Mouse (Mus musculus): Measurements from ENCODE around the gene Tmem121. TPM values are rescaled to one million over a fixed set of nuclear protein-coding genes. Genes with fewer than 3 reads are reported as not detected.

Gene Tmem121
- not detected for total RNA-seq (2022)

DNA sequence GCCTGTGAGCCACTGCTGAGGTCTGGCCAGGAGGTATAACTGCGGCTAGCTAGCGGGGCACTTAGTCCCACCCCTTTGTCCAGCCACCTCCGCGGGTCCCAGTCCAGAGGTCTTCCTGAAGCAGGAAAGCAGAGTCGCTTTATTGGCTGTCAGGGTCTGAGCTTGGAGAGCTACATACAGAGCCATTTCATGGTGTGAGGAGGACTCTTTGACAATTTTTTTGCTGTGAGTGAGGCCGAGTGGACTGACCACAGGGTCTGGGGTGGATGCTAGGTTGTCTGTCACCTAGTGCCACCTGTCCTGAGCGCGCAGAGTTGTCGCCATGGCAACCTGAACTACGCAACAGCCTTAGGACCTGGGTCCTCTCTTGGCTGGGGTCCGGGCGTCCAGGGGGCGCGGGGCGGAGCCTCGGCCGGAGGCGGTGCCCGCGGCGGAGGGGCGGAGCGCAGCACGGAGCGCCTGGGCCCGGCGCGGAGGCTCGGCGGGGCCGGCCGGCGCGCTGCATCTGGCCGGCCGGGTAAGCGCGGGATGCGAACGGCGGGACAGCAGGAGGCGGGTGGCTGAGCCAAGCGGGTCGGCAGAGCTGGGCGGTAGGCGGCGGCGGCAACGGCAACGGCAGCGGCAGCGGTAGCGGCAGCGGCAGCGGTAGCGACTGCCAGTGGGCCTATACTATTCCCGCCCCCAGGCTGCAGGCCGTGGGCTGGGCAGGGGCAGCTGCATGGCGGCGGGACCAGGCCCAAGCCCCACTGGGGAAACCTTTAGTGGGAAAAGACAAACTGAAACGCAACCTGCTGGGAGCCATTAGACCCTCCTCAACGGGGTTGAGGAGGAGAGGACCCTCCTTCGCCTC lies at the start of gene Tmem121:
Tmem121 (plus strand) TSS at position 489 of the 850 bp plus-strand sequence.
- DNase-seq (ENCODE audit: low spot score in 2 of 2), result no peak

DNA sequence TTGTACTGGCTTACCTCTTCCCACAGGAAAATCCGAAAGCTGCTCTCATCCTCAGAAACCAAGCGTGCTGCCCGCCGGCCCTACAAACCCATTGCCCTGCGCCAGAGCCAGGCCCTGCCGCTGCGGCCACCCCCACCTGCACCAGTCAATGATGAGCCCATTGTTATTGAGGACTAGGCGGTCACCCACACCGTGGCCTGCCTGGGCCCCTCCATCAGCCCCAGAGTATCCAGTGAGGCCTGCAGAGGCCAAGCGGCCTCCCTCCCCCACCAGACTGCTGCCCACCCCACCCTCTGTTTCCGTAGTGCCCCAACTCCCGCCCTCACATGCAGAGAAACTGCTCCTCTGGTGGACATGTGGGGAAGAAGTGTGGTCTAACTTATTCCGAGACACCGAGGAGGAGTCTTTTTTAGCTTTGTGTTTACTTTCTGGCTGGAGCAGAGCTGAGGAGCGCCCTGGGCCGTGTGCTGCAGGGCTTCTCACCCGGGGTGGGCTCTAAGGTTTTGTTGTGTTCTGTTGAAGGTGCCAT lies 49.2 kb upstream of the Tmem121 start:
- DNase-seq (ENCODE audit: low spot score in 2 of 2), result no peak

DNA sequence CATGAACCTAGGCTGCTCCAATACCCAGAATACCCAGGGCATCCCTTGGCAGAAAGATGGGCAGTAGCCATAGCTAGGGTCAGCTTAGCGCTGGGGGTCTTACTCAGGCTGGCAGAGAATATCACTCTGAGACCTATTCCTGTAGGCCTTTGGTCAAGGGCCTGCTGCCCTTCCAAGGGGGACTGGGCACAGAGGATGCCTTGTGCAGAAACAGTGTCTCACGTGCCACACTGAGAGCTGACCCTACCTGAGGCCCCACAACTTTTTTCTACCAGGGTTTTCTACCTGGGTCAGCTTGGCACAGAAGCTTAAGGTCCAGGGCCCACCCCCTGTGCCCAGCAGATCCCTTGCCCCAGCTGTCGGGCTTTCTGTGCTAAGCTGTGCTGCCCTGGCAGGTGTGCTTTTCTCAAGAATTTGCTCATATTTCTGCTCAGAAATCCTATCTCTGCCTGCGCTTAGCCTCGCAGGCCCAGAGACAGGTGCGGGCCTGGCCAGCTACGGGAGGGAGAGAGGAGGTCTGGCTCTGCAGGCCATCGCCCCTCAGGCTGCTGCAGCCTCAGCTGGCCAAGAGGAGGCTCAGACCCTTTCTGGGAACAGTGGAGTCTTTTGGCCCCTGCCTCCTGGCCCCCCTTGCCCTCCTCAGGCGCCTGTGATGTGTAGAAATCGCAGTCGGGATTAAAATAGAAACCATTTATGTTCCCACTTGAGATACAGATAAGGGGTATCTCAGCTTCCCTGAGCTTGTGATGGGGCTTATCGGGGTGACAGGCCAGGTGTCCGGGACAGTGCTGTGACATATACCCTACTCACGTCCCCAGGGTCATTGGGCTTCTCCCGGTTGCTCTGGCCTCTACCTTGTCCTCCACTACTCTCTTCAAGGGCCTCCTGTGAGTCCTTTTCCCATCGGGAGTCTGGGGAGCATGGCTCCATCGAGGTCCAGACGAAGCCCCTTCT lies 48.2 kb upstream of the Tmem121 start:
- no peak for DNase-seq (ENCODE audit: low spot score in 2 of 2)

DNA sequence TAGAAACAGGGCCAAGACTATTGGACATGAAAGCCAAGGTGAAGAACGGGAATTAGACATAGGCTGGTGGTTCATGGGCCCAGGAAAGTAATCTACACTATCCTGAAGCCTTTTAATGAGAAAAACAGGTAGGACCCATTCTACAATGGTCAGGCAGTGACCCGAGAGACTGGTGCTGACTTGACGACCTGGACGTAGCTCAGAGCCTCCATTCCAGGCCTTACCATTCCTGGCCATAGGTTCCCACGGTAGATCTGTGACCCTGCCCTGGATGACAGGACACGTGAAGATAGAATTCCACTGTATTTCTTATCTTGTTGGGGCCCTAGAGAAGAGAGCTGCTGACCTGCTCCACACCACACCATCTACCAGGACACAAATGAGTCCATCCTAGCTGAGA lies 47.4 kb upstream of the Tmem121 start:
- DNase-seq (ENCODE audit: low spot score in 2 of 2), result no peak

DNA sequence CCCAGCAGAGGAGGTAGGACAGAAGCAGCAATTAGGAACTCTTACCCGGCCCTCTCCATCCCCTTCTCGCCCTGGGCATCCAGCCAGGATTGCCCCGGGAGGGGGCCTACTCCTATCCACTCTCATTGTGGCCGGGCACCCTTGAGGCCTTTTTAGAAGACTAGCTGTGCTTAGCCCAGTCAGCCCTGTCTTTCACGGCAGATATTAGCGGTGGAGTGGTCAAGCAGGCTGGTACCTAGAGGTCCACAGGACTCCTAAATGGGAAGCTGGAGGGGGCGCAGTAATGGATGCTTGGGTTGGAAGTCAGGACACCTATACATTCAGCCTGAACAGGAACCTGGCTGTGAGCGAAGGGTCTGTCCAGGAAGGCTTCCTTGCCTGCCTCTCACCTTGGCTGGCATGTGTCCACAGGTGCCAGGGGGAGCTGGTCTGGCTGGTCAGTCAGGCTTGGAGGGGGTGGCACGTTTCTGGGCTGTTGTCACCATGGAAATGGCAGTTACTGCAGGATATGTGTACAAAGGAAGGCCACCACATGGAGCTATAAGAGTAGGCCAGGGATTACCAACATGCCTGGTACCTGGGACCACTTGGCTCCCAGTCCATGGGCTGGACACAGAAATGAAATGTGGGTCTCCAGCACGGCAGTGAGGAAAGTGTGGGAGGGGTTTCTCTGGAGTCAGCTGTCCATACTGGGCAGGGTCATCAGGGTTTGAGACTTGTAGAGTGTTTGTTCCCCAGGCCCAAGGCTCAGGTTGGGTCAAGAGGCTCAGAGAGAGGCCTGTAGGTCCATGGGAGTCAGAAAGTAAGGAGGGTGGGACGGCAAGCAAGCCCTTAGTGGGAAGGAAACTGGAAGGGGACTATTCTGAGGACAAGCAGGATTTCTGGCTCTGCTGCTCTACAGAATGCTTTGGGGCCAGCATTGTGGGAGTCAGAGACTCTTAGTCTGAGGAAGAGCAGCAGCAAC lies 46.5 kb upstream of the Tmem121 start:
- no peak for DNase-seq (ENCODE audit: low spot score in 2 of 2)

DNA sequence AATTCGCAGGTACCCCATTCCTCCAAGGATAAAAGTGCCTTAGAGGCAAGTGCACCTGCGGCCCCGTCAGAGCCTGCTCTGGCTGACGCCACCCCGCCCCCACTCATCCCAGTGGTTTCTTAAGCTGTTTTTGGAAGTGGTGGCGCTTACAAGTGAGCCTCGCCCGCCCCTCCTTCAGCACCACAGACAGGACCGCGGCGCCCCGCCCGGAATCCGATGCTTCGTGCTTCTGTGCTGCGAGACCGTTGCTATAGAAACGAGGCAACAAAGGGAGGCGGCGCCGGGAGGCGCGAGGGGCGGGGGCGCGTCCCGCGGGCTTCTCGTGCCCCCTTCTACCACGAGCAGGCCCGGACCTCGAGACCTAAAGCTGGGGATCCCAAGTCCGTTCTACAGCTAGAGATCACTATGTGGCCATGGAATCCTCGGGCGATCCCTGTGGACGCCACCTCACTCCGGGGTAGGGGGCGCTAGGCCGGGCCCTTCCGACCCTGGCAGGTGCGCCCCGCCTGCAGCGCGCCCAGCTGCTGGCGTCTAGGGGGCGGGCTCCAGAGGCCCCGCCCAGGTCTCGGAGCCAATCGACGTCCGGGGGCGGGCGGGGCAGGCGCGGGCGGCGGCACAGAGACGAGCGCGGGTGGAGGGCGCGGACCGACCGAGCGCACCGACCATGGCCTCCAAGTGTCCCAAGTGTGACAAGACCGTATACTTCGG lies 45.7 kb upstream of the Tmem121 start, which contains the start of gene Crip2:
Crip2 (plus strand) TSS at position 329 of the 708 bp plus-strand sequence.
- DNase-seq (ENCODE audit: low spot score in 2 of 2), result peak; percentile 85 to 89

DNA sequence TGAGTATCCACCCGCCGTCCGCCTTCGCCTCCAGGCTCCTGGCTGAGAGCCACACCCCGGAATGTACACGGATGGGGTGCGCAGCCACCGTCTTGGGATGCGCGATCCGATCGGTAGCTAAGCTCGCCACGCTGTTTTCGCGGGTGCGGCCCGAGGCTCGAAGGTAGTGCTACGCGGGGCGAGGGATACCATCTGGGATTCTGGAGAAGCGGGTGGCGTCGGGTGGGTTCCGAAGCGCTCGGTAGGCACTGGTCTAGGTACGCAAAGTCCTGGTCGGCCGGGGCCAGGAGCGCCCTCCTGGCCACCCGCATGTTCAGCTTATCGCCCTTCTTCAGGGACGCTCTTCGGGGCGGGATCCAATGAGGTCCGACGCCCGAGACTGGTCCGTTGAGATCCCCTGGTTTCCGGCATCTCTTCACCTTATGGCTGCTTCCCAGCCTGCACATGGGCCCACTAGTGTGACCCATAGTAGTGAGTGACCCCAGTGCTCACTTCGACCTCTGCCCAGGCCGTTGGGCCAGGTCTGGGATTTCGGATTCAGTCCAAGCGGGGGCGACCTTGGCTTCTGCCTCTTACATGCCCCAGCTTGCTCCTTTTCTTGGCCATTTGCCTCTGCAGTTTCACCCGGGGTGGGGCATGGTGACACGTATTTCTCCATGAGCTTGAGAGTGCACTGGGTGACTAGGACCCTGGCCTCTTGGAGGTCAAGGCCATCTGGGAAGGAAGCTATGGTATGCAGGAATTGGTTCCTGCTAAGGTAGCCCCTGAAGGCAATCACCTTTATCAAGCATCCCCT lies 44.9 kb upstream of the Tmem121 start:
- no peak for DNase-seq (ENCODE audit: low spot score in 2 of 2)

DNA sequence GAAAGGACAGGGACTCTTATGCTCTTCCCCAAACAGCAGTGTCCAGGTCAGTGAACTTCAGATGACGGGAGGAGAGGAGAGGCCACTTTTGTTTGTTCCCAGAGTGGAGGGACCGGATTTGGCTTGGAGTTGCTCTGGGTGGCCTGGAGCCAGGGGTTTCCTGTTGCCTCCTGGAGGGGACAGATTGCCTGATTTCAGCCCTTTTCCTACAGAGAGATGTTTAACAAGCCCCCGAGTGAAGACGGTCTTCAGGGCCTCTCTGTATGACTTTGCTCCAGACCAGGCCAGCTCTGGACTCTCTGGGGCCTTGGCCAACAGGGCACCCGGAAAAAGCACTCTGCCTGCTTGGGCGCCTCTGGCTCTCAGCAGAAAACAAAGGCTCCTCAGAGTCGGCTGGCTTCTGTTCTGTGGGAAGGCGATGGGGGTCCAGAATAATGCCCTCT lies 44.2 kb upstream of the Tmem121 start:
- no peak for DNase-seq (ENCODE audit: low spot score in 2 of 2)

DNA sequence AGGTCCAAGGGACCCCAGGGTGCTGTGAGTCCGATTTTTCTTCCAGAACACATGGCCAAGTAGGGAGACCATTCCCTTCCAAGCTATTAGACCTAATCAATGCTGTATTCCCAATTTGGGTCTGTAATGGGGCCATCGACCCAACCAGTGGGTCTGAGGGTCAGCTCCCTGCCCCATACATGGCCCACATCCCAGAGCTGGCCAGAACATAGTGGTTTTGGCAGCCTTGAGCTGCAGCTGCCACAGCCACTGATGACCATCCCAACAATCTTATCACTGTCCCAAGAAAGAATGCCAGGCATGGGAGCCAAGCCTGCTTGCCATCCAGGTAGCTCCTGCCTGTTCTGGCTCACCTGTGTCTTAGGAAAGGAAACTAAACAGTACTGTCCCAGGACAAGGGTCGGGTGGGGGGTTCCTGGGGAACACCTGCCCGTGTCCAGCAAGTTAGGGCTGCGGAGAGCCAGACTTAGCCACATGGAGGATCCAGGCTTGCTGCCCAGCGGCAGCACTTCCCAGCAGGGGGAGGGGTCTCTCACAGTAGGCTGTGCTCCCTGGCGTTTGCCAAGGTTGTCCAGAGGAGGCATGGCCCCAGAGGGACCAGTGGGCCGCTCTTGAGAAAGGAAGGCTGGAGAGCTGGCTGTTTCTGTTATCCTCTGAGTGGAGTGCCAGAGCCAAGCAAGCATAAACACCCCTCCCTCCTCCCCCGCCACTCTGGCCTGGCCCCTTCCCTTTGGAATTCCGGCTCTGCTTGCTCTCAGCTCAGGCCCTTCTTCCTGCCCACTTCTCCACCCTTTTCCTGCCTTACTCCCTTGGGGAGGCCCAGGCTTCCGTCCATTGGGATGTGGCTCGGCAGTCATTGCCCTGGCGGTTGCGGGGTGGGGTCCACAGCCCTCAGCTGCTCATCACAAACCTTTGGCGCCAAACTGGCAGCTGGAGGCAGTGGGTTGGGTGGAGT lies 43.4 kb upstream of the Tmem121 start:
- peak; percentile 69 to 80 for DNase-seq (ENCODE audit: low spot score in 2 of 2)

DNA sequence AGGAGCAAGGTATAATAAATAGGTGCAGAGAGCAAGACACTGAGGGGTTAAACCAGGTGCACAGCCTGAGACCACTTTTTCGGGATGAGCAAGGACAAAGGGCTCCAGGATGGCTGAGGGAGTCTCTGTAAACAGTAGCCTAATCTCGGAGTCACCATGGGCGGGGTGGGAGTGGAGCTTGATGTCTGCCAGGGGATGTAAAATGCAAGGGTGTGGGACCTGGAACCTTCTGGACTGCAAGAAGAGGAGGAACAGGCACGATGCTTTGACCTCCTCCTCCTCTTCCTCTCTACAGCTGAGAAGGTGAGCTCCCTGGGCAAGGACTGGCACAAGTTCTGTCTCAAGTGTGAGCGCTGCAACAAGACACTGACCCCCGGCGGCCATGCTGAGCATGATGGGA lies 42.6 kb upstream of the Tmem121 start:
- DNase-seq (ENCODE audit: low spot score in 2 of 2), result no peak

DNA sequence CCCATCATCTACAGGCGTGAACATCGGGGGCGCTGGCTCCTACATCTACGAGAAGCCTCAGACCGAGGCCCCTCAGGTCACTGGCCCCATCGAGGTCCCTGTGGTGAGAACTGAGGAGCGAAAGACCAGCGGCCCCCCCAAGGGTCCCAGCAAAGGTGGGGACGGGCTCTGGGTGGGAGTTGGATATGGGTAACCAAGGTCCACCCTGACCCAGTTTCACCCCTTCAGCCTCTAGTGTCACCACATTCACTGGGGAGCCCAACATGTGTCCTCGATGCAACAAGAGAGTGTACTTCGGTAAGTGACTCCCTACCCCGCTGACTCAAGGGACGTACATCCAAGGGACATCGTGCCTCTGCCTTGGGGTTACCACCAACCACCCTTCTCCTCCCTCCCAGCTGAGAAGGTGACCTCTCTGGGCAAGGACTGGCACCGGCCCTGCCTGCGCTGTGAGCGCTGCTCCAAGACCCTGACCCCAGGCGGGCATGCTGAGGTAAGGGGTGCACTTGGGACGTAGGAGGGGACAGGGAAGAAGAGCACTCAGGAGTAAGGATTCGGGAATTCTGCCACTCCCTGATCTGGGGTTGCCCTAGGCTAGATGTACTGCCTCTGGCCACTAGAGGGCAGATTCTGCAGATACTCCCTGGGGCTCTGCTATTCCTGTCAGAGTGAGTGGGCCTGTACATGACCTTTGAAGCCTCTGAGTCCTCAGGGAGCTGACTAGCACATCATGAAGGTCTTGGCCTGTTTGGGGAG lies 41.6 kb upstream of the Tmem121 start:
- no peak for DNase-seq (ENCODE audit: low spot score in 2 of 2)

DNA sequence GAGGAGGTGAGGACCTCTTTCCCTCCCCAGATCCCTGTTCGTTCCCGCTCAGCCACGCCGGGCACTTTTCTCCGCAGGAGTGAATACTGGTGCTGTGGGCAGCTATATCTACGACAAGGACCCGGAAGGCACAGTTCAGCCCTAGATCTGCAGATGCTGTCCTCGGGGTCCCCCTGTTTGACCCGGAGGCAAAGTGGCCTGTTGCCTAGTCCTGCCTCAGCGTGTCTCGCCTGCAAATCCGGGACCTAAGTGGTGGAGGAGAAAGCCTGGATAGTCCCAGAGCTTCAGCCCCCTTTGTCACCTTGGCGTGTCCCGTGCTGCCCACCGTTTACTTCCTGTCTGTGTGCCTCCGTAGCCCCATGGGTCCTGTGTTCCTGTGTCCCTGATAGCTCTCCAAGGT lies 40.8 kb upstream of the Tmem121 start:
- DNase-seq (ENCODE audit: low spot score in 2 of 2), result no peak

DNA sequence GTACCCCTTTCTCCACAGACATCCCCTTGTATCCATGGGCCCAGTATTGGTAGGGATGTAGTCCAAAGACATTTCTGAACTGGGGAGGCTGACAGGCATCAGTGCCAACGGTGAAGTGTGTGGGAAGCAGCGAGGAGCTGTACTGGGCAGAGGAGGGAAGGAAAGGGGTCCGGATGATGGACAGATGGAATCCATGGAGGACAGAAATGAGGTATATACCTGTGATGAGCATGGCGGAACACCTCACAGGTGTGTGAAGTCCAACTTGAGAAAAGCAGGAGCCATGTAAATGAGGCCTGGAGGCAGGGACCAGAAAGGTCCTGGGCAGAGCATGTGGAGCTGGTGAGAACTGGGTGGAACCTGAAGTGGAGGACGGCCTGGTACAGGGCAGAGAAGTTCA lies 40.1 kb upstream of the Tmem121 start:
- no peak for DNase-seq (ENCODE audit: low spot score in 2 of 2)

DNA sequence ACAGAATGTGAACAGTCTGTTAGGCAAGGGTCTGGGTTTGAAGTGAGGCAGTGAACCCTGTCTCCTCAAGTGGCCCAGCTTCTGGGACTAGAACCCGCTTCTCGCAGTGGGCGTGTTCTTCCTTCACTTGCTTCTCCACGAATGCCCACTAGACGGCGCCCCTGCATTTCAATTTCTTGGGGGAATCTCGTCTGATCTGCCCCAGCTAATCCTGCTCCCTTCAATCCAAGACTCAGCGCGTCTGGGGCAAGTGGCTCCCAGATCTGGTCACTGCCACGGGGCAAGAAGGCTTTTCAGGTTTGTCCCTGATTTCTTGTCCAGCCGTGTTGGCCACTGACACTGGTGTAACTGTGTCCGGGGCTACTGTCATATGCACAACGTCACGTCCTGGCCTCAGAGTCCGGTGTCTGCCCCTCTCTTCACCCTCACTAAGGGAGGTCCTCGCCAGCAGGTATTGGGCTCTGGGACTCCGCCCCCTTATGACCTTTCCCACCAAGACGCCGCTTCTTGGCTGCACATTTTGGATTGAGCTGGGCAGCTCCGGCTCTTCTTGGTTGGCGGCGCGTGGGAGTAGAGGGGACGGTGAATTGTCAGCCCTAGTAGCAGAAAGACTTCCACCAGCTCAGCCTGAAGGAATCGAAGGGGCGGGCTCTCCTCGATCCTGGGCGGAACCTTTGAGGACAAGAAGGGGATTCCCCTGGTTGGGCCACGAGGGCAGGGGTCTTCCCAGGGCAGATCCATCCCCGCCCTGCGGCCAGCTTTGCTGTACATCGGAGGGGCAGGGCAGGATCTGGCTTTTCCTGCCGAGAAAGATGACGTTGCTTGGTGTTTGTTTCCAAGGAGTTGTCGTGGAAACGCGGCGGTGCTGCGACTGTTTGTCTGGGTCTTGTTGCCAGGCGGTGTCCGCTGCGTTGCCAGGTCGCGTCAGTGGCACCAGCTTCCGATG lies 39.3 kb upstream of the Tmem121 start, which contains the start of gene Crip1:
Crip1 (plus strand) TSS at position 205 of the 946 bp plus-strand sequence.
- peak; percentile 75 to 78 for DNase-seq (ENCODE audit: low spot score in 2 of 2)

DNA sequence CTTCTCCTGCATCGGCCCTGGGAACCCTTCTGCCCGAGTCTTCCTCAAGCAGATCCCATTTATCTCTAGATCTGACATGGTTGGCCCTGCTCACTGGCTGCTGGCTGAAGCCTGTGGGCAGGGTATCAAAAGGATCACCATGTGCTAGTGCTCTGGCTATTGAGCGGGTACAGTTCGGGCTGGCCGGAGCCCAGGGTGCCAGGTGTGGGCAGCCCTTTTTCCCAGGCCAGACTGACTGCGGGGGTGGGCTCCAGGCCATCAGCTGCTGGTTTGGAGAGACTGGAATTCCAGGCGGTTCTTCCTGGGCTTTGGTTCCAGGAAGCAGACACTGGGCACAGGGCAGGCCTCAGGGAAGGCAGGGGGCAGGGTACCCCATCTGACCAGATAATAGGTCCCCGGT lies 38.2 kb upstream of the Tmem121 start:
- DNase-seq (ENCODE audit: low spot score in 2 of 2), result peak in 1 of 2 experiments; percentile 62

Data from gastrocnemius, adult 8-10 months (tissue).